Mouse (Mus musculus) kidney, postnatal 4 days (tissue): Measurements from ENCODE around the gene Zfp628.

ENCODE experiments used
- DNase-seq, 2 experiments: peaks; one replicate each; pipeline ENCODE4 v3.0.0; 2021; ENCODE audit warnings: mixed read lengths in 2 of 2

The Zfp628 gene

GRCm38 (mm10) chr7:4942673-4943072 is 27.7 kb downstream of the Zfp628 start:
- DNase-seq, result no peak

GRCm38 (mm10) chr7:4943223-4943815 is 28.3 kb downstream of the Zfp628 start:
- peak; percentile 95 for DNase-seq

GRCm38 (mm10) chr7:4947855-4948254 is 32.8 kb downstream of the Zfp628 start:
- DNase-seq, result no peak

- no peak for DNase-seq
These were observed 33.4 kb downstream of the Zfp628 start for GRCm38 (mm10) chr7:4948386-4948785.

- DNase-seq, result no peak
These were observed 35.7 kb downstream of the Zfp628 start for GRCm38 (mm10) chr7:4950561-4951342.

GRCm38 (mm10) chr7:4953815-4954445 is 38.9 kb downstream of the Zfp628 start:
- DNase-seq, result no peak

GRCm38 (mm10) chr7:4957361-4957760 is 42.3 kb downstream of the Zfp628 start:
- no peak for DNase-seq

- DNase-seq, result no peak
These were observed 48.5 kb downstream of the Zfp628 start for GRCm38 (mm10) chr7:4963527-4963926.

GRCm38 (mm10) chr7:4964272-4964671 is 49.3 kb downstream of the Zfp628 start, which contains the start of gene Sbk2:
Sbk2 (minus strand) TSS chr7:4964406.
- DNase-seq, result peak; percentile 90 to 91

- no peak for DNase-seq
These were observed 50.0 kb downstream of the Zfp628 start for GRCm38 (mm10) chr7:4964988-4965387.

GRCm38 (mm10) chr7:4971068-4971467 is 56.1 kb downstream of the Zfp628 start, which contains the start of gene Sbk3:
Sbk3 (minus strand) TSS chr7:4971168.
- no peak for DNase-seq
